Mouse (Mus musculus): ENCODE measurements at regions not wholly inside any gene's neighbourhood (a gene's known extent, or its start where the extent isn't known, plus 50 kb on each side); places are given as distances from the start of the nearest gene placed in this dataset.

- Histone ChIP-seq H3K27ac (no peak overlapping the region), H3K4me3 (no peak overlapping the region)
- TF ChIP-seq CTCF (conservative IDR thresholded peaks at IDR 0.05), result no peak
- no peak for DNase-seq (ENCODE audit: low spot score in 2 of 2)
These were observed 293.4 kb upstream of the Nrip1 start for GRCm38 (mm10) chr16:76667046-76667445.

GRCm38 (mm10) chr16:76655106-76655505, 281.5 kb upstream of the Nrip1 start:
- DNase-seq (ENCODE audit: low spot score in 2 of 2), result no peak
- H3K27ac ChIP-seq, result no peak overlapping the region
- no peak for TF ChIP-seq CTCF (conservative IDR thresholded peaks at IDR 0.05)
- no peak overlapping the region for H3K4me3 ChIP-seq

- no peak for DNase-seq (ENCODE audit: low spot score in 2 of 2)
- TF ChIP-seq CTCF (conservative IDR thresholded peaks at IDR 0.05), result no peak
- Histone ChIP-seq H3K4me3 (no peak overlapping the region), H3K27ac (no peak overlapping the region)
These were observed 270.7 kb upstream of the Nrip1 start for GRCm38 (mm10) chr16:76644281-76644680.

- no peak overlapping the region for H3K27ac ChIP-seq
- no peak overlapping the region for H3K4me3 ChIP-seq
- no peak for TF ChIP-seq CTCF (conservative IDR thresholded peaks at IDR 0.05)
- DNase-seq (ENCODE audit: low spot score in 2 of 2), result no peak
These were observed 270.2 kb upstream of the Nrip1 start for GRCm38 (mm10) chr16:76643801-76644200.

GRCm38 (mm10) chr16:76635169-76635568, 261.5 kb upstream of the Nrip1 start:
- Histone ChIP-seq H3K27ac (no peak overlapping the region), H3K4me3 (no peak overlapping the region)
- no peak for DNase-seq (ENCODE audit: low spot score in 2 of 2)
- TF ChIP-seq CTCF (conservative IDR thresholded peaks at IDR 0.05), result no peak

GRCm38 (mm10) chr16:76634196-76634698, 260.6 kb upstream of the Nrip1 start:
- Histone ChIP-seq H3K4me3 (no peak overlapping the region), H3K27ac (no peak overlapping the region)
- DNase-seq (ENCODE audit: low spot score in 2 of 2), result no peak
- no peak for TF ChIP-seq CTCF (conservative IDR thresholded peaks at IDR 0.05)

- DNase-seq (ENCODE audit: low spot score in 2 of 2), result no peak
- Histone ChIP-seq H3K27ac (no peak overlapping the region), H3K4me3 (no peak overlapping the region)
- TF ChIP-seq CTCF (conservative IDR thresholded peaks at IDR 0.05), result no peak
These were observed 252.5 kb upstream of the Nrip1 start for GRCm38 (mm10) chr16:76626142-76626541.

GRCm38 (mm10) chr16:76621715-76622114, 248.1 kb upstream of the Nrip1 start:
- no peak overlapping the region for H3K4me3 ChIP-seq
- TF ChIP-seq CTCF (conservative IDR thresholded peaks at IDR 0.05), result no peak
- 0 out of 2 replicates have a peak overlapping the region, but pooled peaks have one; percentile 24 for H3K27ac ChIP-seq
- no peak for DNase-seq (ENCODE audit: low spot score in 2 of 2)

- no peak overlapping the region for H3K4me3 ChIP-seq
- no peak for TF ChIP-seq CTCF (conservative IDR thresholded peaks at IDR 0.05)
- no peak for DNase-seq (ENCODE audit: low spot score in 2 of 2)
- no peak overlapping the region for H3K27ac ChIP-seq
These were observed 244.7 kb upstream of the Nrip1 start for GRCm38 (mm10) chr16:76618295-76618694.

GRCm38 (mm10) chr16:76611061-76611460, 237.4 kb upstream of the Nrip1 start:
- H3K4me3 ChIP-seq, result no peak overlapping the region
- no peak for TF ChIP-seq CTCF (conservative IDR thresholded peaks at IDR 0.05)
- no peak overlapping the region for H3K27ac ChIP-seq
- no peak for DNase-seq (ENCODE audit: low spot score in 2 of 2)

GRCm38 (mm10) chr16:76604914-76605313, 231.3 kb upstream of the Nrip1 start:
- Histone ChIP-seq H3K4me3 (no peak overlapping the region), H3K27ac (no peak overlapping the region)
- no peak for TF ChIP-seq CTCF (conservative IDR thresholded peaks at IDR 0.05)
- no peak for DNase-seq (ENCODE audit: low spot score in 2 of 2)

GRCm38 (mm10) chr16:76603846-76604258, 230.2 kb upstream of the Nrip1 start:
- H3K4me3 ChIP-seq, result no peak overlapping the region
- H3K27ac ChIP-seq, result no peak overlapping the region
- no peak for DNase-seq (ENCODE audit: low spot score in 2 of 2)
- no peak for TF ChIP-seq CTCF (conservative IDR thresholded peaks at IDR 0.05)

GRCm38 (mm10) chr16:76603431-76603830, 229.8 kb upstream of the Nrip1 start:
- no peak for TF ChIP-seq CTCF (conservative IDR thresholded peaks at IDR 0.05)
- H3K4me3 ChIP-seq, result no peak overlapping the region
- DNase-seq (ENCODE audit: low spot score in 2 of 2), result no peak
- H3K27ac ChIP-seq, result no peak overlapping the region

- peak overlapping the region; percentile 27 for H3K4me3 ChIP-seq
- H3K27ac ChIP-seq, result no peak overlapping the region
- TF ChIP-seq CTCF (conservative IDR thresholded peaks at IDR 0.05), result no peak
- DNase-seq (ENCODE audit: low spot score in 2 of 2), result no peak
These were observed 226.5 kb upstream of the Nrip1 start for GRCm38 (mm10) chr16:76600131-76600530.

Measured in layer of hippocampus, adult 2 months (tissue).